Mouse (Mus musculus) thymus, postnatal 36 days (tissue): ENCODE results near the gene Bace1.
"Not testable (repeated sequence)": the region's sequence is repeated elsewhere in the genome, so short reads cannot be mapped to it uniquely, and the experiment has no call there.

ENCODE experiments used
- DNase-seq, 2 experiments: peaks; one replicate each; pipeline ENCODE4 v3.0.0; 2022; ENCODE audit warnings: mixed read lengths in 2 of 2

The Bace1 gene

GRCm38 (mm10) chr9:45839139-45839981, 980 bp downstream of the Bace1 start:
- no peak for DNase-seq

- DNase-seq: no peak
Measured at GRCm38 (mm10) chr9:45839982-45840300, 1.6 kb downstream of the Bace1 start.

- DNase-seq: no peak
Measured at GRCm38 (mm10) chr9:45840331-45840730, 2.0 kb downstream of the Bace1 start.

GRCm38 (mm10) chr9:45841458-45841857, 3.1 kb downstream of the Bace1 start:
- DNase-seq: no peak

GRCm38 (mm10) chr9:45843007-45843406, 4.6 kb downstream of the Bace1 start:
- no peak for DNase-seq

- DNase-seq: no peak
Measured at GRCm38 (mm10) chr9:45843780-45844179, 5.4 kb downstream of the Bace1 start.

- DNase-seq: no peak
Measured at GRCm38 (mm10) chr9:45845541-45845940, 7.2 kb downstream of the Bace1 start.

GRCm38 (mm10) chr9:45846176-45846575, 7.8 kb downstream of the Bace1 start:
- DNase-seq: not testable (repeated sequence)

GRCm38 (mm10) chr9:45846891-45847460, 8.6 kb downstream of the Bace1 start:
- DNase-seq: no peak

- DNase-seq: no peak
Measured at GRCm38 (mm10) chr9:45849528-45850408, 11.4 kb downstream of the Bace1 start.

- DNase-seq: no peak
Measured at GRCm38 (mm10) chr9:45850528-45851155, 12.3 kb downstream of the Bace1 start.

GRCm38 (mm10) chr9:45851330-45851729, 12.9 kb downstream of the Bace1 start:
- no peak for DNase-seq

GRCm38 (mm10) chr9:45851776-45852175, 13.4 kb downstream of the Bace1 start:
- no peak for DNase-seq

GRCm38 (mm10) chr9:45853695-45854094, 15.3 kb downstream of the Bace1 start:
- DNase-seq: no peak

- no peak for DNase-seq
Measured at GRCm38 (mm10) chr9:45854136-45854535, 15.8 kb downstream of the Bace1 start.

- no peak for DNase-seq
Measured at GRCm38 (mm10) chr9:45859364-45859763, 21.0 kb downstream of the Bace1 start.

- no peak for DNase-seq
Measured at GRCm38 (mm10) chr9:45861813-45862212, 23.4 kb downstream of the Bace1 start.

GRCm38 (mm10) chr9:45869181-45869580, 30.8 kb downstream of the Bace1 start:
- no peak for DNase-seq

GRCm38 (mm10) chr9:45870265-45870664, 31.9 kb downstream of the Bace1 start:
- DNase-seq: no peak

- peak in 1 of 2 experiments; percentile 13 for DNase-seq
Measured at GRCm38 (mm10) chr9:45877928-45878327, 39.5 kb downstream of the Bace1 start.

GRCm38 (mm10) chr9:45893681-45894080, 55.3 kb downstream of the Bace1 start:
- no peak for DNase-seq

GRCm38 (mm10) chr9:45905196-45905595, 66.8 kb downstream of the Bace1 start:
- no peak for DNase-seq

GRCm38 (mm10) chr9:45905811-45906237, 67.4 kb downstream of the Bace1 start:
- DNase-seq: peak in 1 of 2 experiments; percentile 17
